Mouse (Mus musculus): ENCODE data around the gene Fuca1.

GRCm38 (mm10) chr4:135985769-135986168 lies 65.2 kb downstream of the Fuca1 start:
- TF ChIP-seq CTCF (IDR thresholded peaks at IDR 0.05; ENCODE audit: insufficient read depth, low read depth, low read length) (no peak), POLR2A (IDR thresholded peaks at IDR 0.05; ENCODE audit: insufficient read depth, low read depth, low read length) (no peak)
